Mouse (Mus musculus): ENCODE data around the gene Chrnb2.

The Chrnb2 gene

GRCm38 (mm10) chr3:89774236-89774960 lies 10.0 kb upstream of the Chrnb2 start:
- DNase-seq, result no peak

- DNase-seq, result peak; percentile 69
Measured at GRCm38 (mm10) chr3:89773740-89774211, 9.3 kb upstream of the Chrnb2 start.

GRCm38 (mm10) chr3:89772968-89773709 lies 8.7 kb upstream of the Chrnb2 start, which contains the start of gene Ube2q1:
TSS of gene Ube2q1 (plus strand) at chr3:89773616.
- peak; percentile 98 for DNase-seq

GRCm38 (mm10) chr3:89772588-89772967 lies 8.1 kb upstream of the Chrnb2 start:
- DNase-seq, result peak; percentile 86

- no peak for DNase-seq
Measured at GRCm38 (mm10) chr3:89770425-89771002, 6.1 kb upstream of the Chrnb2 start.

- no peak for DNase-seq
Measured at GRCm38 (mm10) chr3:89769584-89769983, 5.2 kb upstream of the Chrnb2 start.

DNA sequence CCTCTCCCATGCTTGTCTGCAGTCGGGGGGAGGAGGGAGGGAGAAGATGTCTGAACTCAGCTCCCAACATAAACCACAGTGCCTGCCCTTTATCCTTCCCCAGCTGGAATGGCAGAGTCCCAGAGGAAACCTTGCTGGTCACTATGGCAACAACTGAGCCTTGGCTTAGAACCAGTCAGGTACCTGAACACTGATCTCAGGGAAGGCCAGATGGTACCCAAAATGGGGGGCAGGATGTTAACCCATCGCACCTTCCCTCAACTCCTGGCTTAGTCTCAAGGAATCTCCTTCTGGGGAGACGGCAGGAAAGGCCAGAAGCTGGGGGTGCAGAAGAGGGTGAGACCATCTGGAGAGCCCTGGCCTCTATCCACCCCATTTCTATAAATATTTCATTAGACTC lies 4.6 kb downstream of the Chrnb2 start:
- no peak for DNase-seq

- DNase-seq, result no peak
Measured at GRCm38 (mm10) chr3:89757851-89758250, 6.6 kb downstream of the Chrnb2 start.

- no peak for DNase-seq
Measured at GRCm38 (mm10) chr3:89755283-89755682, 9.1 kb downstream of the Chrnb2 start.

- DNase-seq, result peak; percentile 56
Measured at GRCm38 (mm10) chr3:89752307-89752706, 12.1 kb downstream of the Chrnb2 start.

DNA sequence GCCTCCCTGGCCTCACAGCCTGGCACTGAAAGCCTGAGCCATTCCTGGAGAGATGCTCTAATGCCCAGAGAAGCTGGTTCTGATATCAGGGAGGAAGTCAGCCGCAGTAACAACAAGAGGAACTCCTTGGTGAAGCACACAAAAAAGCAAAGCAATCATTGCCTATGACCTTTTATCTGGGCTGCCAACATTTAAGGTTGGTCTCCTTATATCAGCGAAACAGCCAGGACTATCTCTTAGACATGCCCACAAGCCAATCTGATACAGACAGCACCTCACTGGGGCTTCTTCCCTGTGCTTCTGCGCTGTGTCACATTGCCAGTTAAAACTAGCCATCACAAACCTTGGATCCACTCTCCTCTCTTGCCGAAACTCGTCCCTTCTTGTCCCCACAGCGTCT lies 25.9 kb downstream of the Chrnb2 start:
- DNase-seq, result no peak

GRCm38 (mm10) chr3:89732091-89732490 lies 32.3 kb downstream of the Chrnb2 start:
- DNase-seq, result no peak

- peak; percentile 93 for DNase-seq
Measured at GRCm38 (mm10) chr3:89730350-89731331, 33.8 kb downstream of the Chrnb2 start.

DNA sequence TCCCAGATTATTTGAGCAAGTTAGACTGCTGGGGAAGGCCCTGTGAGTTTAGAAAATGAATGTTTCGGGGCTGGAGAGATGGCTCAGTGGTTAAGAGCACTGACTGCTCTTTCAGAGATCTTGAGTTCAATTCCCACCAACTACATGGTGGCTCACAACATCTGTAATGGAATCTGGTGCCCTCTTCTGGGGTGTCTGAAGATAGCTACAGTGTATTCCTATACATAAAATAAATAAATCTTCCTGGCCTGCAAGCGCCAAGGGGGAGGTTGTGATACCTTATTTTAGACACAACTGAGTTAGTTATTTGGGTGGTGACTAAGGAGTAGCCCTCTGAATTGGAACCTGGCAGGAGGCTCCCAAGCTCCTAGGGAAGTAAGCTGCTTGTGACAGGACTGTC lies 35.6 kb downstream of the Chrnb2 start:
- DNase-seq, result no peak

DNA sequence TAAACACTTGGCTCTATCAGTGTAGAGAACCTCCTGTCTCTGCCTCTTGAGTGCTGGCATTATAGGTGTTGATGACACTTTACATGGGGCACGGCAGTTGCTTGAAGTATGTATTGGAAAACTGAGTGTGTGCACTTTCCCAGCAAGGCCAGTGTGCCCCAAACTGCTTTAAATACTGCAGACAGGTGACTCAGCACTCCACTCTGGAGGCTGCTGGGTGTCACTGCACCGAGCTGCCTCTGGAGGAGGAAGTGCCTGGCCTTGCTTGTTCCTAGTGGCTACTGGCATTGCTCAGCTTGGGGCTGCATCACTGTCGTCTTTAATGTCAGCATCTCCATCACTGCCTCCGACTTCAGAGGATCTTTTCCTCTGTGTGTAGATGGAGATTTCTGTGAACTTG lies 37.4 kb downstream of the Chrnb2 start:
- DNase-seq, result peak; percentile 63

DNA sequence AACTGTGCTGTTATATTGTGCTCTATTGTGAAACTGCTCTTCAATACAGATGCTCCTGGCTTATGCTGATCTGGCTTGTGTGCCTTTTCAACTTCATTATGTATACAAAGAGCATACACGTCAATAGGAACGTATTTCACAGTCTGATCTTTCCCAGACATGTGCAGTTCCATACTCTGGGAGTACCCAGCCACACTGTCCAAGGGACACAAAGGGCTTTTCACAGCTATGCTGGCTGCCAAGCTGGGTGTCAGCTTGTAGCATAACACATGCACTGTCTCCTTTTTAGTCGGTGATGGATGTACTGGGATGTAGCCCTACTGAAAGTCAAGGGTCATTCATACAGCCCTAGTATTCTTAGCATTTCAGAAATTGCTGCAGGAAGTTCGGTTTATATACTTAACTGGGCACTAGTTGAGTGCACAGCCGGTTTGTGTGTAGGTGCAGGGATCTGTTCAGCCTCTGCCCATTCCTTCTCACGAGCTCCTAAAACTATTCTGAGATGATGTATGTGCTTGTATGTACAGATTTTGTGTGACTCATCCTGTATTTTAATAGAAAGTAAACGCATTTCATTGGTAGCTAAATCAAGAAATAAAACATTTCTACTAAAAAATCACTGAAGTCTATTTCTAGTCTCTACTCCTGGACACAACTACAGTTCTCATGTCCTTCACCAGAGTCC lies 40.9 kb downstream of the Chrnb2 start:
- no peak for DNase-seq

DNA sequence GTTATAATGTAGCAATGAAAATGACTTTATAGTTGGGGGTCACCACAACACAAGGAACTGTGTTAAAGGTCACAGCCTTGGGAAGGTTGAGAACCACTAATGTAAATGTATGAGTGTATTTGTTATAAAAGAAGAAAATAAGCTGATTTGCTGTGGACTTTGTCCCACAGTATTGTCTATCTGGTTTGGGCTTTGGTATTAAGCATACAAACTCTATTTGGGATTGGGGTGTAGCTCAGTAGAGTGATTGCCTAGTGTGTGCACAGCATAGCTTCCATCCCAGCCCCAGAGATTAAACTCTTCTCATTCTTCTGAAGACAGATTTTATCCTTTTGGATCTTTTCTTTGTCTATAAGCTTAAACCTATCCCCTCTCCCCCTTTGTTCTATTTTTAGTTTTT lies 42.4 kb downstream of the Chrnb2 start:
- DNase-seq, result no peak

GRCm38 (mm10) chr3:89715967-89716256 lies 48.5 kb downstream of the Chrnb2 start:
- no peak for DNase-seq

DNA sequence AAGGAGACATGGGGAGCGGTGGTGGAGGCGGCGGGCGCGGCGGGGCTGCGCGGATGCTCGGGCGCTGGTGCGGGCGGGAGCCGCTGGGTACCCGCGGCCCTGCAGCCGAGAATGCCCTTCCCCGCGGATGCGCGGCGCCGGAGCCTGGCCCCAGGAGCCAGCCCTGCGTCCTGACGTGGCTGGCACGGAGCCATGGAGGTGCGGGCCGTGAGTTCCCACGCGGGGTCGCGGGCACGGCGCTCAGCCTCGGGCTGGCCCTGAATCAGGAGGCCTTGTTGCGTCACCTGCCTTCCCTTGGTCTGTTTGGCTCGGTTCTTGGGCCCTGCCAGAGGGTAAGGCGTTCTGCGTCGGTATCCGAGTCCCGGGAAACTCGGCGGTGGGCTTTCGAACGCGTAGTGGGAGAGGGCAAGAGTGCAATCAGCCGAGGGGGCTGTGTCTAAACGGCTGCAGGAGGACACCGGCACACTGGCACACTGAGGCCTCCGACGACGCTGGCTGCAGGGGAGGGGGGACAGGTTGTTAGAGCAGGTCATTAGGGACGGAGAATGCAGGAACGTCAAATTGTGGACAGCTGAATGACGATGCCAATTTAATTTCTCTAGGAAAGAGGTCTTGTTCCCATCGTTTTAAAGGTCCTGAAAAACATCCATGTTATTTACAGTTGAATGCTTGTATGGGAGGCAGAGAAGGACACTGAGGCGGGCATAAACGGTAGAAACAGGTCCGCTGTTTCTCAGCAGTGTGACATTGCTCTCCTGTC lies 49.0 kb downstream of the Chrnb2 start:
- DNase-seq, result peak; percentile 60

DNA sequence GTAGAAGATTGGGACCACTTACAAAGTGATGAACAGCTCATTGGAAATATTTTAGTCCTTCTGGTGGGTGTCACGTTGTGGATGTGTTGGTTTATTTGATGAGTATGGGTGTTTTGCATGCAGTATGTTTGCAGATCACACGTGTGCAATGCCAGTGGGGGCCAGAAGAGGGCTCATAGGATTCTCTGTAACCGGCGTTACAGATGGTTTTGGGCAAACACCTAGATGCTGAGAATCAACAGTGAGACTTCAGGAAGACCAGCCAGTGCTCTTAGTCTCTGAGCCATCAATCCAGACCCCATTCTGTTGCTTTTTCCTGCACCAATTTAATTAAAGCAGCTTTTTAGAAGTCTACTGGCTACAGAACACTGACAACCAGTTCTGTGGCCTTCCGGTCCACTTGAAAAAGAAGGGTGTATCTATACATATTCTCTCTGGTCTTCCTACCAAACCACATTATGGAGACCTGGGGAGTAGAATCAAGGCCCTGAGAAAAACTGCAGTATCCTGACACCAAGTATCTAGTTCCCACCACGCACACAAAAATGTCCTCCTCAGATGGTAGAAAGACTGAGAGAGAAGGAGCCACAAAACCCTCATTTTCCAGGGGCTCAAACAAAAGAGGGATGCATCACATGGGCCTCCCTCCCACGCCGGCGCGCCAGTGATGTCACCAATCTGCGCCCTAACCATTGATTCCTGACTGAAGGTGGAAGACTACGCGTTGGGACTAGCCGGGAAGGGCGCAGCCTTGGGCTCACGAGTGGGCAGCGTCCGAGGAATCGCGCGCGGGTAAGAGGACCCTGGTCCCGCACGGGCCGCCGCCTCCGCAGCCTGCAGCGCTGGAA lies 49.8 kb downstream of the Chrnb2 start, which contains the start of gene Adar:
Gene Adar (plus strand): TSS at position 664 of the 848 bp plus-strand sequence.
- DNase-seq, result peak; percentile 88
